Mouse (Mus musculus) forebrain, embryonic 12.5 days (tissue): Measurements from ENCODE around the gene Dock3. TPM values are rescaled to one million over a fixed set of nuclear protein-coding genes. Genes with fewer than 3 reads are reported as not detected.

Experiments
- ATAC-seq: fragments of 200-750 bp; cut with Nextera tagmentation; 2 replicates; pipeline ENCODE4 v1.8.0; 2017; ENCODE audit warnings: moderate TSS enrichment; ENCODE audit not compliant: low FRiP score
- H3K27ac ChIP-seq: fragments of 300-500 bp; sonication (generic); 2 replicates; pipeline ENCODE4 v1.5.1; 2016; ENCODE audit warnings: mild to moderate bottlenecking
- H3K27me3 ChIP-seq: fragments of 300-500 bp; sonication (generic); 2 replicates; pipeline ENCODE4 v1.6.1; 2016; ENCODE audit warnings: mild to moderate bottlenecking
- H3K36me3 ChIP-seq: fragments of 300-500 bp; sonication (generic); replicated peaks from 2 replicates; pipeline ENCODE4 v1.6.1; 2016; ENCODE audit warnings: mild to moderate bottlenecking
- H3K4me1 ChIP-seq: fragments of 300-500 bp; sonication (generic); 2 replicates; pipeline ENCODE4 v1.6.1; 2016
- H3K4me2 ChIP-seq: fragments of 300-500 bp; sonication (generic); 2 replicates; pipeline ENCODE4 v1.6.1; 2016; ENCODE audit warnings: mild to moderate bottlenecking, moderate library complexity
- H3K4me3 ChIP-seq: fragments of 300-500 bp; sonication (generic); replicated peaks from 2 replicates; pipeline ENCODE4 v1.5.1; 2016; ENCODE audit warnings: mild to moderate bottlenecking
- H3K9ac ChIP-seq: fragments of 300-500 bp; sonication (generic); 2 replicates; pipeline ENCODE4 v1.6.1; 2016; ENCODE audit warnings: mild to moderate bottlenecking
- H3K9me3 ChIP-seq: fragments of 300-500 bp; sonication (generic); 2 replicates; pipeline ENCODE4 v1.6.1; 2016
- WGBS: fragments of 180-500 bp; shearing (Covaris S2); methylation state at CpG from one replicate; pipeline ENCODE4 v1.1.7; 2016; 5-methylcytosine and 5-hydroxymethylcytosine counted together
- polyA plus RNA-seq: library from polyadenylated mRNA; unstranded; fragments of >200 nt; fragmentation: Nextera tagmentation; extraction: Ambion mirVana; gene quantifications from 2 replicates; pipeline ENCODE4 v1.2.1, GENCODE M21; 2016

Dock3 gene
- polyA plus RNA-seq, 1 experiment from 2014 or later: 13.8 TPM

DNA sequence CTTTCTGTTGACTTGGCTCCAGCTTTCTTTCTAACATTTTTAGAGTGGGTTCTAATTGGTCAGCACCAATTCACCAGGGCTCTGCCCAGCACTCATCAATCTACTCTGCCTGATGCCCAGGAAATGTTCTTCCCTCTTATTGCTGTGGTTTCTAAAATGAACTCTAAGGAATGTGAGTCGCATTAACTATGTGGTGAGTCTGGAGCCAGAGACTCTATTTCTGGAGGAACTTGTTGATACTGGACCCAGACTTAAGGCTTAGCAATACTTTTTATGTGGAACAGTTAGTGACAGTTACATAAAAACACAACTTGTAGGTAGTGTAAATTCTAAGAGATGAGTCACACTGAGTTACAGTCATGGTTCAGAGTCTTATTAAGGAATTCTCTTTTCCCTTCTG is 296.7 kb downstream of the Dock3 start:
- 95% methylated on average over 1 of the region's 1 CpGs for WGBS

GRCm38 (mm10) chr9:106914878-106915277 is 316.8 kb downstream of the Dock3 start:
- no peak for ATAC-seq
- H3K9me3 ChIP-seq: no peaks in the 10 kb centered on the region
- no peaks in the 10 kb centered on the region; the same call in 1 of the 2 replicates for H3K36me3 ChIP-seq
- WGBS: 83% methylated on average over 6 of the region's 6 CpGs
- H3K4me3 ChIP-seq: no peak overlapping the region
- H3K27ac ChIP-seq: no peak overlapping the region
- no peaks in the 10 kb centered on the region for H3K27me3 ChIP-seq
- no peaks in the 10 kb centered on the region for H3K4me1 ChIP-seq
- H3K9ac ChIP-seq: no peak overlapping the region
- H3K4me2 ChIP-seq: no peak overlapping the region

More for the DNA sequence above, 296.7 kb downstream of the Dock3 start:
- no peak for ATAC-seq
- Histone ChIP-seq H3K27me3 (no peaks in the 10 kb centered on the region), H3K4me1 (no peaks in the 10 kb centered on the region), H3K9ac (no peak overlapping the region), H3K4me2 (no peak overlapping the region), H3K36me3 (peaks cover 16% of the 10 kb centered on the region), H3K27ac (no peak overlapping the region), H3K4me3 (no peak overlapping the region), H3K9me3 (no peaks in the 10 kb centered on the region)

DNA sequence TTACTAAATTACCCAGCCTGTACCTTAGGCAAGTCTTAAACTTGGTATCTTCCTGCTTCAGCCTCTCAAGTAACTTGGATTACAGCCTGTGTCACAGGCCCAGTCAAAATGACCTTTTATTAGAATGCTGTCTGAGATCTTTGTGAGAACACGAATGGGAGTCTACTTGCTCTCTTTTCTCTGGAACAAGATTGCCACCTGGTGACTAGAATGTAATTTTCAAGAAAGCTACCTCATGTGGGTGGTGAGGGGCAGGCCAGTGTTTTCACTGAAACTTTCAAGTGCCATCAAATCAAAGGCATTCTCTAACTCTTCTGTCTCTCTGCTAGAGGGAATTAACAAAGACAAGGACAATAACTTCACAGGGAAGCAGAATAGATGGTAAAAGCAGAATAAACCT is 317.9 kb downstream of the Dock3 start:
- ATAC-seq: no peak
- Histone ChIP-seq H3K4me2 (no peak overlapping the region), H3K9ac (no peak overlapping the region), H3K27me3 (no peaks in the 10 kb centered on the region), H3K9me3 (no peaks in the 10 kb centered on the region), H3K4me3 (no peak overlapping the region), H3K4me1 (no peaks in the 10 kb centered on the region), H3K36me3 (no peaks in the 10 kb centered on the region; the same call in 1 of the 2 replicates), H3K27ac (no peak overlapping the region)
- WGBS: 28% methylated on average over 1 of the region's 1 CpGs

GRCm38 (mm10) chr9:106911624-106912023 is 320.1 kb downstream of the Dock3 start:
- no peak overlapping the region for H3K4me3 ChIP-seq
- no peak overlapping the region for H3K9ac ChIP-seq
- ATAC-seq: no peak
- H3K36me3 ChIP-seq: peaks cover 7% of the 10 kb centered on the region; the same call in 1 of the 2 replicates
- no peaks in the 10 kb centered on the region for H3K4me1 ChIP-seq
- H3K9me3 ChIP-seq: no peaks in the 10 kb centered on the region
- no peaks in the 10 kb centered on the region for H3K27me3 ChIP-seq
- 76% methylated on average over 1 of the region's 1 CpGs for WGBS
- no peak overlapping the region for H3K4me2 ChIP-seq
- no peak overlapping the region for H3K27ac ChIP-seq

- no peak overlapping the region for H3K4me2 ChIP-seq
- peaks cover 10% of the 10 kb centered on the region; the same call in 1 of the 2 replicates for H3K36me3 ChIP-seq
- ATAC-seq: no peak
- no peak overlapping the region for H3K4me3 ChIP-seq
- no peak overlapping the region for H3K9ac ChIP-seq
- H3K27ac ChIP-seq: 0 out of 2 replicates have a peak overlapping the region, but pooled peaks have one; percentile 25
- H3K27me3 ChIP-seq: no peaks in the 10 kb centered on the region
- no peaks in the 10 kb centered on the region for H3K9me3 ChIP-seq
- 60% methylated on average over 5 of the region's 5 CpGs for WGBS
- H3K4me1 ChIP-seq: no peaks in the 10 kb centered on the region
Measured at GRCm38 (mm10) chr9:106908715-106909114, 323.0 kb downstream of the Dock3 start.

GRCm38 (mm10) chr9:106908174-106908573 is 323.5 kb downstream of the Dock3 start:
- no peak overlapping the region for H3K27ac ChIP-seq
- H3K9ac ChIP-seq: no peak overlapping the region
- H3K9me3 ChIP-seq: no peaks in the 10 kb centered on the region
- ATAC-seq: no peak
- no peak overlapping the region for H3K4me3 ChIP-seq
- peaks cover 10% of the 10 kb centered on the region; the same call in 1 of the 2 replicates for H3K36me3 ChIP-seq
- no peaks in the 10 kb centered on the region for H3K4me1 ChIP-seq
- WGBS: 85% methylated on average over 3 of the region's 3 CpGs
- no peak overlapping the region for H3K4me2 ChIP-seq
- H3K27me3 ChIP-seq: no peaks in the 10 kb centered on the region

- no peak for ATAC-seq
- Histone ChIP-seq H3K27me3 (no peaks in the 10 kb centered on the region), H3K4me2 (no peak overlapping the region), H3K9me3 (no peaks in the 10 kb centered on the region), H3K4me3 (no peak overlapping the region), H3K9ac (no peak overlapping the region), H3K36me3 (peaks cover 10% of the 10 kb centered on the region; the same call in 1 of the 2 replicates), H3K27ac (no peak overlapping the region), H3K4me1 (no peaks in the 10 kb centered on the region)
- 89% methylated on average over 8 of the region's 8 CpGs for WGBS
Measured at GRCm38 (mm10) chr9:106906597-106906996, 325.1 kb downstream of the Dock3 start.

DNA sequence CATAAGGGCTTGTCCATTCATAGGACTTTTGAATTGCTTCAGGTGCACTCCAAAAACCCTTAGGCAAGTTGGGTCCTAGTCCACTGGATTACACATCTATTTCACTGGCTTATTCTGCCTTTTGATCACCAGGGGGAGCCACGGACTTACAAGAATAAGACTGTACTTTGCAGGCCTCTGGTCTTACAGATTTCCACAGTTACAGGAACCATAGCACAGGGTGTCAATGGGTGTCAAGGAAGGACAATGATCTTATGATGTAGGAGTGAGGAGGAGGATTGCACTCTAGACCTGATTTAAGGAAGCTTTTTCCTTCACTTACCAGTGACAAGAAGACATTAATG is 327.9 kb downstream of the Dock3 start:
- Histone ChIP-seq H3K27me3 (no peaks in the 10 kb centered on the region), H3K36me3 (peaks cover 13% of the 10 kb centered on the region; the same call in 1 of the 2 replicates), H3K4me3 (no peak overlapping the region), H3K9ac (no peak overlapping the region), H3K4me1 (no peaks in the 10 kb centered on the region), H3K9me3 (no peaks in the 10 kb centered on the region), H3K27ac (no peak overlapping the region), H3K4me2 (no peak overlapping the region)
- ATAC-seq: no peak
- 13% methylated on average over 1 of the region's 1 CpGs for WGBS

DNA sequence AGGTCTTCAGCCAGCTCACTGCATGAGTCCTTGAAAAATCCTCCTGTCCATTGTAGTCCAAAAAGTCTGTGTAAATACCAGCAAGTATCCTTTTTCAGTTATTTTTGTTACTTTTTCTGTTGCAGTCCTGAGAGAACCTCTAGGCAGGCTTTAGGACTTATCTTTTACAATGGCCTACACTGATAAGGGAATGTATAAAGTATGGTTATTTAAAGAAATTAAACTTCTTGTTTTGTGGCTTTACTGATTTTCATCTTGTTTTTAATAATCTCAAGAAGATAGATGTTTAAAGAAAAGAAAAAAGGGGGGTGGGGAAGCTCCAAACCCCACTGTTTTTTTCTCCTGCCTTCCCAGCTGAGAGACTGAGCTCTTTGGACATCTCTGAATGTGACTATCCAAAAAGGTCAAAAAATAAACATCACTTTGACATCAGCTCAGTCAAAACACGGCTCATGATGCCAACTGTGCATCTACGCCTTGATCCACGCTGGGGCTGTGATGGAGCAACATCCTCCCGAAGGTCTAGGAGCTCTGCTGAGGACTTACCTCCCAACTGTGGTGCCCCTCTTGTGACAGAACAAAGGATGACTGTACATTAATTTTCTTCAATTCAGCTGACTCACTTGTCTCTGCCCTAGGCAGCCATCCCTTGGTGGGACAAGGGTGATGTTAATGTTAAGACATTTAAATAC is 328.5 kb downstream of the Dock3 start:
- Histone ChIP-seq H3K4me3 (no peak overlapping the region), H3K4me2 (no peak overlapping the region), H3K9ac (no peak overlapping the region), H3K27me3 (no peaks in the 10 kb centered on the region), H3K27ac (no peak overlapping the region), H3K9me3 (no peaks in the 10 kb centered on the region), H3K4me1 (no peaks in the 10 kb centered on the region), H3K36me3 (peaks cover 13% of the 10 kb centered on the region; the same call in 1 of the 2 replicates)
- no peak for ATAC-seq
- 77% methylated on average over 4 of the region's 4 CpGs for WGBS

DNA sequence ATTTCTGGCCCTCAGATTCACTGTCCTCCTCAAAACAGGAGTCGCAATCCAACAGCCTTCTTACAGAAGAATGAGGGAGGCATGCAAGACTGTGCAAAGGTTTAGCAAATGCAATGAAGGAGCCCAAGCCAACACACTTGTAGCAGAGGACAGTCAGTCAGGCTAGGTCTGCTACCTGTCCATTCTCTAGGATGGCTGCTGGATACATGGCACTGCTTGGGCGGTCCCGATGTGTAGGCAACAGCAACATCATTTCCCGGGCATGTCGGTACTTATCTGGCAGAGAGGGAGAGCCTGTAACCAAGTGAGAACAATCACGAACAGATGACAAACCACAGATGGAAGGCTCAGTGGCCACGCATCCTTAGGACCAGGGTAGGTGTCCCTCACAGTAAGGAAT is 330.1 kb downstream of the Dock3 start:
- no peak overlapping the region for H3K27ac ChIP-seq
- H3K4me1 ChIP-seq: no peaks in the 10 kb centered on the region
- peaks cover 5% of the 10 kb centered on the region; the same call in 1 of the 2 replicates for H3K36me3 ChIP-seq
- ATAC-seq: no peak
- H3K27me3 ChIP-seq: no peaks in the 10 kb centered on the region
- 91% methylated on average over 7 of the region's 7 CpGs for WGBS
- H3K9ac ChIP-seq: no peak overlapping the region
- no peaks in the 10 kb centered on the region for H3K9me3 ChIP-seq
- no peak overlapping the region for H3K4me2 ChIP-seq
- no peak overlapping the region for H3K4me3 ChIP-seq

DNA sequence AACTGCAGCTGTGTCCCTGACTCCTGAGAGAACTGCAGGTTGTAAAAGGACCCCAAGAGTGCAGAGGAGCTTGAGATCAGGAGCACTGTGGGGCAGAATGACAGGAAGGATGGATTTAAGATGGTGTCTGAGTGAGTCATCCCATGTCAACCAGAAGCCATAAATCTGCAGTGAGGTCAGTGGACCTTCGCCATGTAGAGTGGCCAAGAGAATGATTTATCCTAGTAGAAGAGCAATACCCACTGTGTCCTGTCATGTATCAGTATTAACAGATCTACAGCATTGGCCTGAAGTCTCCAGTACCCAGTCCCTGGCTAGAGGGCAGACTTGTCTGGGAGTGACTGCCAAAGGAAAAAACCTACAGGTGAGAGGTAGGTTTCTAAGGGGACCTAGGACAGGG is 332.8 kb downstream of the Dock3 start:
- H3K4me2 ChIP-seq: no peak overlapping the region
- WGBS: 81% methylated on average over 1 of the region's 1 CpGs
- no peak for ATAC-seq

GRCm38 (mm10) chr9:106893327-106893726 is 338.4 kb downstream of the Dock3 start:
- Histone ChIP-seq H3K4me1 (peaks cover 32% of the 10 kb centered on the region), H3K27ac (no peak overlapping the region), H3K36me3 (peaks cover 29% of the 10 kb centered on the region), H3K9ac (no peak overlapping the region), H3K4me3 (no peak overlapping the region), H3K27me3 (no peaks in the 10 kb centered on the region), H3K9me3 (no peaks in the 10 kb centered on the region), H3K4me2 (peak overlapping the region; percentile 31)
- WGBS: 72% methylated on average over 3 of the region's 3 CpGs
- ATAC-seq: no peak

More for the DNA sequence above, 332.8 kb downstream of the Dock3 start:
- Histone ChIP-seq H3K27me3 (no peaks in the 10 kb centered on the region), H3K36me3 (peaks cover 11% of the 10 kb centered on the region; the same call in 1 of the 2 replicates), H3K4me3 (no peak overlapping the region), H3K27ac (no peak overlapping the region), H3K4me1 (no peaks in the 10 kb centered on the region), H3K9me3 (no peaks in the 10 kb centered on the region), H3K9ac (no peak overlapping the region)

DNA sequence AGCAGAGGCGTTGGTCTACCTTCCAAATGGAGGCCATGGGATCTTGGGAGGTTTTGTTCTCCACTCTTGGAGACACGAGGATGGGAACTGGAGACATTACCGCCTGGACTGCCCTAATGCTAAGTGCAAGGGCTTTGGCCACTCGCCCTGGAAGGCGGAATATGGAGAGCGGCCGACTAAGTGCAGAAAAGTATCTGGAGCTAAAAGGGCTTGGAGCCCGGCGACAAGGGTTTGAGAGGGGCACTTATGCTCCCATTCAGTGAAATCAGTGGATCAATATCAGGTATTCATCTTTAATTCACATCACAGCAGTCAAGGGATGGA is 339.2 kb downstream of the Dock3 start:
- H3K4me3 ChIP-seq: peak overlapping the region; percentile 90
- no peaks in the 10 kb centered on the region for H3K9me3 ChIP-seq
- peak overlapping the region; percentile 83 for H3K4me2 ChIP-seq
- no peaks in the 10 kb centered on the region for H3K27me3 ChIP-seq
- peaks cover 40% of the 10 kb centered on the region for H3K4me1 ChIP-seq
- peak overlapping the region; percentile 96 for H3K27ac ChIP-seq
- peaks cover 37% of the 10 kb centered on the region for H3K36me3 ChIP-seq
- peak overlapping the region; percentile 94 for H3K9ac ChIP-seq
- no peak for ATAC-seq
- WGBS: 1% methylated on average over 9 of the region's 9 CpGs
